Mouse (Mus musculus): ENCODE data around the gene Sec24a.
"Not testable (repeated sequence)": the region's sequence is repeated elsewhere in the genome, so short reads cannot be mapped to it uniquely, and the experiment has no call there.

The Sec24a gene

GRCm38 (mm10) chr11:51688330-51689328 is 74.8 kb downstream of the Sec24a start, which contains the start of gene 0610009B22Rik:
Gene 0610009B22Rik, minus strand, starts transcription at chr11:51688874.
- in situ Hi-C loops (cut with MboI) = no loop called here

GRCm38 (mm10) chr11:51681976-51682374 is 81.5 kb downstream of the Sec24a start:
- in situ Hi-C loops (cut with MboI) = loop anchor here (5.0 kb wide), 1 partner anchor 65 kb away; the partner anchor contains the start of gene Nhp2

GRCm38 (mm10) chr11:51681324-51681975 is 82.0 kb downstream of the Sec24a start:
- in situ Hi-C loops (cut with MboI) = loop anchor here (5.0 kb wide), 1 partner anchor 64 kb away; the partner anchor contains the start of gene Nhp2

GRCm38 (mm10) chr11:51679466-51679865 is 84.0 kb downstream of the Sec24a start:
- in situ Hi-C loops (cut with MboI) = no loop called here

GRCm38 (mm10) chr11:51677737-51678418 is 85.6 kb downstream of the Sec24a start:
- in situ Hi-C loops (cut with MboI) = no loop called here

- in situ Hi-C loops (cut with MboI) = no loop called here
These were observed 88.0 kb downstream of the Sec24a start for GRCm38 (mm10) chr11:51675386-51675785.

GRCm38 (mm10) chr11:51673291-51673690 is 90.1 kb downstream of the Sec24a start:
- in situ Hi-C loops (cut with MboI) = no loop called here

- in situ Hi-C loops (cut with MboI) = no loop called here
These were observed 92.1 kb downstream of the Sec24a start for GRCm38 (mm10) chr11:51671376-51671775.

GRCm38 (mm10) chr11:51670846-51671245 is 92.6 kb downstream of the Sec24a start:
- in situ Hi-C loops (cut with MboI) = no loop called here

GRCm38 (mm10) chr11:51664747-51665146 is 98.7 kb downstream of the Sec24a start:
- in situ Hi-C loops (cut with MboI) = not testable (repeated sequence)

GRCm38 (mm10) chr11:51662632-51663031 is 100.8 kb downstream of the Sec24a start:
- in situ Hi-C loops (cut with MboI) = no loop called here

- in situ Hi-C loops (cut with MboI) = no loop called here
These were observed 101.5 kb downstream of the Sec24a start for GRCm38 (mm10) chr11:51661867-51662365.

- in situ Hi-C loops (cut with MboI) = no loop called here
These were observed 104.7 kb downstream of the Sec24a start for GRCm38 (mm10) chr11:51658705-51659104.

GRCm38 (mm10) chr11:51658291-51658690 is 105.1 kb downstream of the Sec24a start:
- in situ Hi-C loops (cut with MboI) = no loop called here

- in situ Hi-C loops (cut with MboI) = no loop called here
These were observed 106.5 kb downstream of the Sec24a start for GRCm38 (mm10) chr11:51656798-51657521.

- in situ Hi-C loops (cut with MboI) = no loop called here
These were observed 108.5 kb downstream of the Sec24a start for GRCm38 (mm10) chr11:51654891-51655290.

- in situ Hi-C loops (cut with MboI) = no loop called here
These were observed 109.7 kb downstream of the Sec24a start for GRCm38 (mm10) chr11:51653736-51654135.

- in situ Hi-C loops (cut with MboI) = no loop called here
These were observed 110.5 kb downstream of the Sec24a start for GRCm38 (mm10) chr11:51652889-51653418.

- in situ Hi-C loops (cut with MboI) = no loop called here
These were observed 112.5 kb downstream of the Sec24a start, which contains the start of the genes N4bp3 and D930048N14Rik for GRCm38 (mm10) chr11:51650691-51651515. Gene N4bp3, minus strand, starts transcription at chr11:51650842. Gene D930048N14Rik, plus strand, starts transcription at chr11:51650954.

GRCm38 (mm10) chr11:51650261-51650660 is 113.2 kb downstream of the Sec24a start:
- in situ Hi-C loops (cut with MboI) = no loop called here
